Mouse (Mus musculus) CH12.LX (cell line): ENCODE data around the gene Enox2.

Experiments
- CHD1 ChIP-seq: IDR thresholded peaks from 2 replicates; pipeline ENCODE4 v1.6.1; 2012; ENCODE audit warnings: low read depth, low read length, improper control_type of control experiment, inconsistent platforms
- CTCF ChIP-seq, 2 experiments: IDR thresholded peaks in 1 of 2; conservative IDR thresholded peaks in 1 of 2; 2 replicates each; pipeline ENCODE4 v1.5.1; 2011 to 2012; ENCODE audit warnings: low read depth in 2 of 2, low read length in 2 of 2, improper control_type of control experiment in 1 of 2, inconsistent platforms in 1 of 2, mild to moderate bottlenecking in 1 of 2, moderate library complexity in 1 of 2
- ELF1 ChIP-seq: IDR thresholded peaks from 2 replicates; pipeline ENCODE4 v1.6.1; 2014; ENCODE audit warnings: low read depth, mild to moderate bottlenecking, inconsistent platforms, low read length, improper control_type of control experiment
- NELFE ChIP-seq: IDR thresholded peaks from 2 replicates; pipeline ENCODE4 v1.6.1; 2011; ENCODE audit warnings: low read depth, low read length, improper control_type of control experiment
- POLR2A ChIP-seq: IDR thresholded peaks from 2 replicates; pipeline ENCODE4 v1.6.1; 2011; ENCODE audit warnings: low read depth, mild to moderate bottlenecking, improper control_type of control experiment, low read length
- POLR2AphosphoS2 ChIP-seq: IDR thresholded peaks from 2 replicates; pipeline ENCODE4 v1.6.1; 2011; ENCODE audit warnings: low read depth, low read length, improper control_type of control experiment

DNA sequence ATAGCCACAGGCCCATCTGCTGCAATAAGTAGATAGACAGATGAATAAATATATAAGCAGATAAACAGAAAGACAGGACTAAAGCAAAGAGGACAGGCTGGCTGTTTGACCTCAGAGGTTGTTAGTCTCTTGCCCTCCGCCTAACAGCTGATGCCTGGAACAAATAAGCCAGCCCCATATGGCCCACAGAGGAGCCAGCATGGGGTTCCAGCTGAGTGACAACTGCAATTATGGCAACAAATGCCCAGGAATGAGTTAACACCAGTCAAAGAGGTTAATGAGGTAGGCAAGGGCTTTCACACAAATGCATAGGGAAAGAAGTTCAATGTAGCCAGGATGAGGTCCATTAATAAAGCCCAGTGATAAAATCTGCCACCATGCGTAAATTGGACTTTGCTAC lies 191.8 kb downstream of the Enox2 start:
- no peak for TF ChIP-seq CHD1
- TF ChIP-seq POLR2AphosphoS2, result no peak
- no peak for TF ChIP-seq NELFE
- TF ChIP-seq CTCF (conservative IDR thresholded peaks at IDR 0.05 in 1 of 2, IDR thresholded peaks at IDR 0.05 in 1 of 2; ENCODE audit: low read depth in 2 of 2, low read length in 2 of 2), result no peak
- no peak for TF ChIP-seq ELF1
- TF ChIP-seq POLR2A, result no peak
